Mouse (Mus musculus): ENCODE results near the gene Slc15a4. TPM values are rescaled to one million over a fixed set of nuclear protein-coding genes. Genes with fewer than 3 reads are reported as not detected.

The Slc15a4 gene
- polyA plus RNA-seq (2015; fragmentation: Nextera tagmentation; extraction: Ambion mirVana): 18.1 and 19.2 TPM in 2 replicates

DNA sequence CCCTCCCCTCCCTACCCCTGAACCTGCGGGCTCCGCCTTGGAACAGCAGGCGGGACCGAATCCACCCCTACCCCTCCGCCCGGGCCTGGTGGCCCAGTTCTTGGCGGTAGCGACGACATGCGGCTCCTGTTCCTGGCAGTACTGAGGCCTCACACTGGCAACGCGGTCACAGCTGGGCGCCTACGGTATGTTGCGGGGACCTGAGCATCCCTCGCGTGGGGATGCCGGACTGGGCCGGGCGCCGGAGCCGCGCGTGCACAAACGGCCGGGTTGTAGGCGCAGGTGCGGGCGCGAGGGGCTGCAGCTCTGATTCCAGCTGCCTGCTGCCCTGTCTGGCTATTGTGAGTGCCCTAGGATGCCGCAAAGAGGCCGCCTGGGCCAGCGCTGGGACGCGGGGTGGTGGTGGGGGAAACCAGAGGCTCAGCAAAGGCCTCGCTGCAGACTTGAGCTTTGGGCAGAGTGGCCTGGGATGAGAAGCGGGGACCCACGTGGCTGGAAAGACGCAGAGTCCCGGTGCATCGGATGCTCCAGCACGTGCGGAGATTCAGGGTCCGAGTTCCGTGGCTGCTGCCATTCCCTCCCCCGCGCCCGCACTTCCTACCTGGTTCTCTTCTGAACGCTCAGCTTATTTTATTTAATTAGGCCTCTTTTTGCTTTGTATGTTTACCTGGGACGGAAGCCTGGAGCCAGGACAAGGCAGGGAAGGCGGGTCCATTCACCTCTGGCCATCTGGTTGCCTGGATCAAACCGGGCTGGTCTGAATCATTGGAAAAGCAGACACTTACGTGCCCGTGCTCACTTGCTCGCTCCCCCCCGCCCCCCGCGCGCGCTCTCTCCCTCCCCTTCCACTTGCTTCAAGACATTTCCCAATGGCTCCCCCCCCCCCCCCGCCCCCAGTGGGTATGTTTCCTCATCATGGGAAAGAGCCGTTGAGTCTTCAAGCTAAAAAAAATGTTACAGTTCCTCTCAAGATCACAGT is at the start of gene Slc15a4, which contains the start of gene Glt1d1:
TSS of gene Slc15a4 (minus strand) at position 731 of the 979 bp plus-strand sequence.
TSS of gene Glt1d1 (plus strand) at position 96 of the 979 bp plus-strand sequence.
- Histone ChIP-seq H3K27me3 (replicated peaks) (peaks cover 15% of the 10 kb centered on the region), H3K9me3 (no peaks in the 10 kb centered on the region), H3K9ac (peak within 1 kb of the TSS; percentile 39; the same call in 1 of the 2 replicates), H3K4me2 (replicated peaks) (peak within 1 kb of the TSS; percentile 93), H3K36me3 (no peaks in the 10 kb centered on the region), H3K4me3 (replicated peaks) (peak within 1 kb of the TSS; percentile 42), H3K4me1 (replicated peaks) (peaks cover 6% of the 10 kb centered on the region), H3K27ac (no peak within 1 kb of the TSS)
- ATAC-seq: peak; percentile 77
- under 1% methylated on average over 62 of the region's 62 CpGs for WGBS

DNA sequence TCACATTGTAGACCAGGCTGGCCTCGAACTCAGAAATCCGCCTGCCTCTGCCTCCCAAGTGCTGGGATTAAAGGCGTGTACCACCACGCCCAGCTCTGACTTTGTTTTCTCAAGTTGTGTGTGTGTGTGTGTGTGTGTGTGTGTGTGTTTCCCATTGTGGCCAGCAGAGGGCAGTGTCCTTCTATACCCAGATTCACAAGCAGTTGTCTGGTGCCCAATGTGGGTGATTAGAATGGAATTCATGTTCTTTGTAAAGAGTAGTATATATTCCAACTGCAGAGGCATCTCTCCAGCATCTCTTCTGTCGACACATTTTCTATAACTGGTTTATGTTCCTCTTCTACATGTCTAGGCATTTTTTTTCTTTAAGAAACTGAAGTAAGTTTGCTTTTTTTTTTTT is 45.8 kb upstream of the Slc15a4 start:
- Histone ChIP-seq H3K27ac (no peak overlapping the region), H3K36me3 (no peaks in the 10 kb centered on the region), H3K4me1 (replicated peaks) (no peaks in the 10 kb centered on the region), H3K9ac (no peak overlapping the region), H3K4me2 (replicated peaks) (no peak overlapping the region), H3K9me3 (no peaks in the 10 kb centered on the region), H3K27me3 (replicated peaks) (no peaks in the 10 kb centered on the region), H3K4me3 (replicated peaks) (no peak overlapping the region)
- 92% methylated on average over 5 of the region's 5 CpGs for WGBS
- no peak for ATAC-seq

DNA sequence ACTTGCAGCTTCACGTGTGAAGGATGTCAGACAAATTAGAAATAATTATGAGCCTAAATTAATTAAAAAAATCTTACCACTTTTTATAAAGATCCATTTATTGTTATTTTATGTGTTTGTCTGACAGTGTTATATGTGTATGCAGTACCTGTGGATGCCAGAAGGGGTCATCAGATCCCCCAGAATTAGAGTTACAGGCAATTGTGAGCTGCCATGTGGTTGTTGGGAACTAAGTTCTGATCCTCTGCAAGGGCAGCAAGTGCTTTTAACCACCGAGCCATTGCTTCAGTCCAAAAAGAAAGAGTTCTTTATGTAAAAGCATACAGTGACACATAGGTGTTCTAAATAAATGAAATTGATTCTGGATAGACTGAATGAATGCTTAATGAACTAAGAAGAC is 44.9 kb upstream of the Slc15a4 start:
- ATAC-seq: no peak
- Histone ChIP-seq H3K9ac (no peak overlapping the region), H3K36me3 (no peaks in the 10 kb centered on the region), H3K27ac (no peak overlapping the region), H3K4me1 (replicated peaks) (no peaks in the 10 kb centered on the region), H3K27me3 (replicated peaks) (no peaks in the 10 kb centered on the region), H3K4me2 (replicated peaks) (no peak overlapping the region), H3K4me3 (replicated peaks) (no peak overlapping the region), H3K9me3 (no peaks in the 10 kb centered on the region)
- 86% methylated on average over 2 of the region's 2 CpGs for WGBS

DNA sequence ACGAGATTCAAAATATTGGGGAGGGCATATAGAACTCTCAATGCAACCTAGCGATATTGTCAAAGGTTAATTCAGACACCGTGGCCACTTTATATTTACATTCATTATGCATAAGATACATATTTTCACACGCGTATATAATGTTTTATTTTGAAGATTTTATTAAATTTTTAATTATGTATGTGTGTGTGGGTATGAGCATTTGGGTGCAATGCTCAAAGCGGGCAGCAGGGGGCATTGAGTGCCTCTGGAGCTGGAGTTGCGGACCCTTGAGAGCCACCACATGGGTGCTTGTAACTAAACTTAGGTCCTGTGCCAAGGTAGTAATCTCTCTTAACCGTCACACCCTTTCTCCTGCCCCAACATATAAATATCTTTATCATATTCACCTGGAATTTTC is 41.2 kb upstream of the Slc15a4 start:
- 86% methylated on average over 8 of the region's 8 CpGs for WGBS
- no peak overlapping the region for H3K9ac ChIP-seq
- H3K36me3 ChIP-seq: no peaks in the 10 kb centered on the region
- no peak for ATAC-seq
- no peak overlapping the region for H3K4me2 ChIP-seq (replicated peaks)
- H3K27ac ChIP-seq: no peak overlapping the region
- H3K9me3 ChIP-seq: no peaks in the 10 kb centered on the region
- H3K27me3 ChIP-seq (replicated peaks): no peaks in the 10 kb centered on the region
- H3K4me3 ChIP-seq (replicated peaks): no peak overlapping the region
- no peaks in the 10 kb centered on the region for H3K4me1 ChIP-seq (replicated peaks)

DNA sequence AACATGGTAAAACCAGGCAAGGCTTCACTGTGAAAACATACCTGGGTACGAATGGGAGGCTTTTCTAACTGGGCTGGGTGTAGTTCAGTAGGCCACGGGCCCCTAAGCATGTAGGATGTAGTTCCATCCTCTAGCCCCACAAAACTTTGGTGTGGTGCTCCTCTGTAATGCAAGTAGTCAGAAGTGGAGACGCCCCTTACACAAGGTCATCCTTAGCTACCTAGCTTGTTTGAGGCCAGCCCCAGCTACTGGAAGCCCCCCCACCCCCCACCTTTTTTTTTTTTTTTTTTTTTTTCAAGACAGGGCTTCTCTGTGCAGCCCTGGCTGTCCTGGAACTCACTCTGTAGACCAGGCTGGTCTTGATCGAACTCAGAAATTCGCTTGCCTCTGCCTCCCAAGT is 28.3 kb upstream of the Slc15a4 start:
- no peak overlapping the region for H3K4me3 ChIP-seq (replicated peaks)
- H3K9me3 ChIP-seq: no peaks in the 10 kb centered on the region
- H3K27ac ChIP-seq: no peak overlapping the region
- WGBS: 90% methylated on average over 5 of the region's 5 CpGs
- no peak for ATAC-seq
- no peaks in the 10 kb centered on the region for H3K27me3 ChIP-seq (replicated peaks)
- no peak overlapping the region for H3K9ac ChIP-seq
- no peaks in the 10 kb centered on the region for H3K36me3 ChIP-seq
- H3K4me2 ChIP-seq (replicated peaks): no peak overlapping the region
- no peaks in the 10 kb centered on the region for H3K4me1 ChIP-seq (replicated peaks)

DNA sequence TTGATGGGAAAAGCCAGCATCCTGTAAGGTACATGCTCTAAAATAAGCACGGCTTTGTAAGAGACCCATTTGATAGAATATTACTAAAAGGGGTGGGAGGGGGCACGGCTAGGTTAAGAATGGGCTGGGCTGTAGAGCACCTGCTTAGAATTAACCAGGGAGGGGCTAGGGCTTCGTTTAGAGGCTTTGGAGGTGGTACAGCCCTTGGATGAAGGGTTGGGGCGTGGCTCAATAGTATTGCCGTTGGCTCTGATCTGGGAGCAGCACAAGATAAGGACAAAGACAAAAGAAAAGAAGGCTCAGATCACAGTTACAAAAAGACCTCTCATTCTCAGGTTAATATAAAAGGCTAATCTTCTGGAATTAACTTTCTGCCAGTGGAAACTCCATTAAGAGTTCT is 27.6 kb upstream of the Slc15a4 start:
- Histone ChIP-seq H3K4me2 (replicated peaks) (no peak overlapping the region), H3K9ac (no peak overlapping the region), H3K9me3 (no peaks in the 10 kb centered on the region), H3K27ac (no peak overlapping the region), H3K4me3 (replicated peaks) (no peak overlapping the region), H3K4me1 (replicated peaks) (no peaks in the 10 kb centered on the region), H3K36me3 (no peaks in the 10 kb centered on the region), H3K27me3 (replicated peaks) (no peaks in the 10 kb centered on the region)
- 72% methylated on average over 5 of the region's 5 CpGs for WGBS
- no peak for ATAC-seq

DNA sequence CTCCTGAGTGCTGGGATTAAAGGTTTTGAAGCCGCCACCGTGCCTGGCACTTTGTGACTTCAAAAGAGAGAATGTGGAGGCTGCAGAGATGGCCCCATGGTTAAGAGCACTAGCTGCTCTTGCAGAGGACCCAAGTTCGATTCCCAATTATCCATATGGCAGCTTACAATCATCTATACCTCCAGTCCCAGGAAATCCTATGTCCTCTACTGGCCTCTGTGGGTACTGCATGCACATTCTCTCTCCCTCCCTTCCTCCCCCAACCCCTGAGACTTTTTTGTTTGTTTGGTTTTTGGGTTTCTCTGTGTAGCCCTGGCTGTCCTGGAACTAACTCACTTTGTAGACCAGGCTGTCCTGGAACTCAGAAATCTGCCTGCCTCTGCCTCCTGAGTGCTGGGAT is 26.6 kb upstream of the Slc15a4 start:
- H3K27ac ChIP-seq: no peak overlapping the region
- H3K36me3 ChIP-seq: no peaks in the 10 kb centered on the region
- WGBS: 85% methylated on average over 3 of the region's 3 CpGs
- ATAC-seq: no peak
- H3K4me3 ChIP-seq (replicated peaks): no peak overlapping the region
- no peaks in the 10 kb centered on the region for H3K27me3 ChIP-seq (replicated peaks)
- no peak overlapping the region for H3K9ac ChIP-seq
- H3K4me2 ChIP-seq (replicated peaks): no peak overlapping the region
- H3K4me1 ChIP-seq (replicated peaks): no peaks in the 10 kb centered on the region
- H3K9me3 ChIP-seq: no peaks in the 10 kb centered on the region

DNA sequence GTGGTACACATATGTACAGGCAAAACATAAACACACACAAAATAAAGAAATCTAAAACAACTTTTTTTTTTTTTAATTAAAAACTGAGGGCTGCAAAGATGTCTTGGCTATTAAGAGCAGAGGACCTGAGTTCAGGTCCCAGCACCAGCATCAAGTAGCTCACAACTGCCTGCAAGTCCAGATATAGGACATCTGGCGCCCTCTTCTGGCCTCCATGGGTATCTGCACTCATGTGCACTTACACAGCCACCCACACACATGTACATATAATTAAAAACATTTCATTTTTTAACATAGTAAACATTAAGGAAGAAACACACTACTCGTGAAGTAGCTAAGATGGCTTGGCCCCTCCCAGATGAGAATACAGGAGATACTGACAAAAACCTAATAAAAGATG is 25.6 kb upstream of the Slc15a4 start:
- ATAC-seq: no peak
- Histone ChIP-seq H3K4me3 (replicated peaks) (no peak overlapping the region), H3K27me3 (replicated peaks) (no peaks in the 10 kb centered on the region), H3K4me1 (replicated peaks) (no peaks in the 10 kb centered on the region), H3K36me3 (no peaks in the 10 kb centered on the region), H3K27ac (no peak overlapping the region), H3K9me3 (no peaks in the 10 kb centered on the region), H3K4me2 (replicated peaks) (no peak overlapping the region), H3K9ac (no peak overlapping the region)
- WGBS: 86% methylated on average over 2 of the region's 2 CpGs

DNA sequence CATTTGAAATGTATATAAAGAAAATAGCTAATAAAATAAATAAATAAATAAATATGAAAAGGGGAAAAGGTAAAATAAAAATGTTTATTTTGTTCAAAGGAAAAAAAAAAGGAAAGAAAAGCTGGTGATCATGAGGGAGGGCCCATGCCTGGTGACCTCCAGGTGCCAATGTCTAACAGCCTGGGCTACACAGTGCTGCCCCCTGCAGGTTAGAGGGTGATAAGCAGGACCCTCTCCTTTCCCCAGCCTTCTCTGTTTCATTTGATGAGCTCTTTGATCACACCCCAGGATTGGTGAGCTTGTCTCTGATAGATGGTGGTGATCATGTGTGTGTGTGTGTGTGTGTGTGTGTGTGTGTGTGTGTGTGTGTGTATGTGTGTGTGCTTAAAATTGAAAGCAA is 16.4 kb upstream of the Slc15a4 start:
- no peak for ATAC-seq
- Histone ChIP-seq H3K27me3 (replicated peaks) (no peaks in the 10 kb centered on the region), H3K36me3 (no peaks in the 10 kb centered on the region), H3K9ac (no peak overlapping the region), H3K4me3 (replicated peaks) (no peak overlapping the region), H3K4me1 (replicated peaks) (no peaks in the 10 kb centered on the region), H3K27ac (no peak overlapping the region), H3K4me2 (replicated peaks) (no peak overlapping the region), H3K9me3 (no peaks in the 10 kb centered on the region)

- H3K4me3 ChIP-seq (replicated peaks): no peak overlapping the region
- 66% methylated on average over 6 of the region's 6 CpGs for WGBS
- no peak overlapping the region for H3K4me2 ChIP-seq (replicated peaks)
- no peak overlapping the region for H3K27ac ChIP-seq
- no peaks in the 10 kb centered on the region for H3K27me3 ChIP-seq (replicated peaks)
- ATAC-seq: no peak
- no peaks in the 10 kb centered on the region for H3K9me3 ChIP-seq
- H3K9ac ChIP-seq: no peak overlapping the region
- H3K4me1 ChIP-seq (replicated peaks): no peaks in the 10 kb centered on the region
- H3K36me3 ChIP-seq: no peaks in the 10 kb centered on the region
Measured at GRCm38 (mm10) chr5:127648046-127648445, 15.3 kb upstream of the Slc15a4 start.

DNA sequence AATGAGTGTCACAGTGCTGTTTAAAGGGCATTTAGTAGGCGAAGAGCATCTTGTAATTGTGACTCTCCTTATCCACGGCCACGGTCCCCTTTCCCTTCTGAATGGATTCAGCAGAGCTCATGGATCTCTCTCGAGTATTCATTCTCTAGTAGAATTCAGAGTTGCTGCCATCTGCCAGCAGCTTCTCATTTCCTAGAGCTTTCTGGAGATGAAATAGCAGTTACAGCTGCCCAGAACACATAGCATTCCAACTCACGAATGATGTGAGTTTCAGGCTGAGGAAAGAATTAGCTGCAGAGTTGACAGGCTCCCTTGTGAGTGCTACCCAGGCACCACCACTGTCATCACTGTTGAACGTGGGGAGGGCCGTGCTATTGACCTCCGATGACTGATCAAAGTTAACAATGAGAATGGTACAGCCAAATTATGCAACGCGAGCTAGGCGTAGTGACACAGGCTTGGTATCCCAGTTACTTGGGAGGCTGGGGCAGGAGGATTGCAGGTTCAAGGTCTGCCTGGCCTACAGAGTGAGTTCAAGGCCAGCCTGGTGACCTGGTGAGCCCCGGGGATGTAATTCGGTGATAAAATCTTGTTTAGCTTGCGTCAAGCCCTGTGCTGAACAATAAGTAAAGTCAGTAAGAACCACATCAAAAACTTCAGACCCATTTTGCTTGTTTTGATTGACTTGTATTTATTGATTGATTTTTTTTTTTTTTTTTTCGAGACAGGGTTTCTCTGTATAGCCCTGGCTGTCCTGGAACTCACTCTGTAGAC is 8.7 kb upstream of the Slc15a4 start:
- Histone ChIP-seq H3K27ac (no peak overlapping the region), H3K4me1 (replicated peaks) (no peaks in the 10 kb centered on the region), H3K36me3 (no peaks in the 10 kb centered on the region), H3K4me2 (replicated peaks) (no peak overlapping the region), H3K9me3 (no peaks in the 10 kb centered on the region), H3K27me3 (replicated peaks) (no peaks in the 10 kb centered on the region), H3K4me3 (replicated peaks) (no peak overlapping the region), H3K9ac (no peak overlapping the region)
- WGBS: 92% methylated on average over 15 of the region's 15 CpGs
- ATAC-seq: no peak

- H3K9ac ChIP-seq: no peak overlapping the region
- no peak overlapping the region for H3K4me2 ChIP-seq (replicated peaks)
- 91% methylated on average over 3 of the region's 3 CpGs for WGBS
- no peaks in the 10 kb centered on the region for H3K36me3 ChIP-seq
- H3K27me3 ChIP-seq (replicated peaks): no peaks in the 10 kb centered on the region
- H3K27ac ChIP-seq: no peak overlapping the region
- H3K9me3 ChIP-seq: no peaks in the 10 kb centered on the region
- ATAC-seq: no peak
- H3K4me1 ChIP-seq (replicated peaks): no peaks in the 10 kb centered on the region
- no peak overlapping the region for H3K4me3 ChIP-seq (replicated peaks)
Measured at GRCm38 (mm10) chr5:127640359-127640758, 7.7 kb upstream of the Slc15a4 start.

Measured in intestine, embryonic 15.5 days (tissue).